Mouse (Mus musculus) kidney, adult 9 months (tissue): Measurements from ENCODE around the gene Rad51d.
"Not testable (repeated sequence)": the region's sequence is repeated elsewhere in the genome, so short reads cannot be mapped to it uniquely, and the experiment has no call there.

Experiments used
- DNase-seq: peaks from one replicate; pipeline ENCODE4 v3.0.0; 2022

Rad51d gene

DNA sequence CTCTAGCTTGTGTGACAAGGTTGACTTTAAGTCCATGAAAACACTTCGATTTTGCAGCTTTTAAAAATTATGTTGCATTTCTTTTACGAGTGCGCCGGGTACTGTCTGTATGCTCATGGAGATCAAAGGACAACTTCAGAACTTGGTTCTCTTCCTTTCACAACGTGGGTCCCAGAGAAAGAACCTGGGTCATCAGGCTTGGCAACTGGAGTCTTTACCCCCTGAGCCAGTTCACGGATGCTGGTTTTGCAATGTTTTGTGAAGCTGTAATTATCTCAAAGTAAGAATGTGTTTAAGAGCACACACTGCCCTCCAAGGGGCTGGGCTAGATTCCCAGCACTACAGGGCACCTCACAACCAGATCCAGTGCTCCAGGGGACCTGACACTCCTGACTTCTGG, 36.3 kb downstream of the Rad51d start:
- DNase-seq, result no peak

DNA sequence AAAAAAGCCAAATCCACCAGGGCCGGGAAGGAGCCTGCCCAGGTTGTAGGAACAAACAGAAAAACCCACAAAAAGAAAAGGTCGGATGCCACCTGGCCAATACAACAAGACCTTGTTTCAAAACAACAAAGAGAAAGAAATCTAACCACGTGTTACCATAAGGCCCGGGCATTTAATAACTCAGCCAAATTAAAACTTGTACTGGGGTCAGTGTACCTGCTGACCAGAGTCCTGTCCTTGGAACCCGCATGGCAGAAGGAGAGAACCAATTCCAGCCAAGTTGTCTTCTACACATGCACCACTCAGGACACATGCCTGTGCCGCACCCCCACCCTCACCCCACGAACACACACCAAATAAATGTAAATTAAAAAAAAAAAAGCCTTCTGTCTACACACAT, 37.5 kb downstream of the Rad51d start:
- peak; percentile 76 for DNase-seq

DNA sequence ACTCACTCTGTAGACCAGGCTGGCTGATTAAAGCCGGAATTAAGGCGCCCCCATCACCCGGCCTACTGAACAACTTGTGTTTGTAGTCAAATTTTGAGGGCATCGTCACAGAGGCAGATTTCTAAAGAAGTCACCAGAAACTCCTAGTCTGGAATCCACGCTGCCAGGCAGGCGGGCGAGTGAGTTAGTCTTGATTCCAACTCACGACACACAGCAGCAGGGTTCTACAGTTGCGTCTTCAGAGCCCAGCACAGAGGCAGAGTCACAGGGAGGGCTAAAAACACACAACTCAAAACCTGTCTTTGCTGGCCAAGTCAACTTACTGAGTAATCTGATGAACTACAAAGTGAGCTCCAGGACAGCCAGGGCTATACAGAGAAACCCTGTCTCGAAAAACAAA, 37.9 kb downstream of the Rad51d start:
- DNase-seq, result no peak

DNA sequence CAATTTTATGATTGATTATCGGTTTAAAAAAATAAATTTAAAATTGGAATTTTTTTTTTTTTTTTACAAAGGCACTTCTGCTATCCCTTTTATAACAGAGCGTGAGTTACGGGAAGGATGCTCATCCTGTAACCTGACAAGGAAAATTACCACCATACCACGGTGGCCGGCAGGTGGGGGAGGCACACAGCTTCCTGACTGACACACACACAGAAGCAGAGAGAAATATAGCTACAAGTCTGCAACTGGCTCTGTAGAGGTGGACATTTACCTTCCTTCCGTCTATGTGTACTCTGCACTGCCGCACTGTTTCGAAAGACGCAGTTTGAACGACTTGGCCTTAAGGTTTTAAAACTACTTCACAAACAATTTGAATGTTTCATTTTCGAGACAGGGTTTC, 38.3 kb downstream of the Rad51d start:
- DNase-seq, result no peak

GRCm38 (mm10) chr11:82850259-82850658, 40.2 kb downstream of the Rad51d start:
- DNase-seq, result peak; percentile 52

GRCm38 (mm10) chr11:82847571-82848000, 42.8 kb downstream of the Rad51d start:
- DNase-seq, result no peak

DNA sequence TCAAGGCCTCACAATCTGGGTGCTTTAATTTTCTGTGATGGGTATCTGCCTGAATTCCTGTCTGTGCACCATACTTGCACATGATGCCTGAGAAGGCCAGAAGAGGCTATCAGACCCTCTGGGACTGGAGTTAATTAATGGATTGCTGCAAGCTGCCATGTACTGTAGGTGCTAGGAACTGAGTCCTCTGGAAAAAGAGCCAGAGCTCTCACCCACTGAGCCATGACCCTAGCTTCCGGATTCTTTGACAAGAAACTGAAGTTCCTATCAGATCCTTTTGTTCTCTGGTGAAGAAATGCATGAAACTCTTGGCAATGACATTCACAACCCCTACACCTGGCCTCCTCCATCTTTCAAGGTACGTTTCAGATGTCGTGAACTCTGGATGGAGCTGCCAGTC, 43.5 kb downstream of the Rad51d start:
- no peak for DNase-seq

GRCm38 (mm10) chr11:82846079-82846436, 44.4 kb downstream of the Rad51d start:
- DNase-seq, result no peak

DNA sequence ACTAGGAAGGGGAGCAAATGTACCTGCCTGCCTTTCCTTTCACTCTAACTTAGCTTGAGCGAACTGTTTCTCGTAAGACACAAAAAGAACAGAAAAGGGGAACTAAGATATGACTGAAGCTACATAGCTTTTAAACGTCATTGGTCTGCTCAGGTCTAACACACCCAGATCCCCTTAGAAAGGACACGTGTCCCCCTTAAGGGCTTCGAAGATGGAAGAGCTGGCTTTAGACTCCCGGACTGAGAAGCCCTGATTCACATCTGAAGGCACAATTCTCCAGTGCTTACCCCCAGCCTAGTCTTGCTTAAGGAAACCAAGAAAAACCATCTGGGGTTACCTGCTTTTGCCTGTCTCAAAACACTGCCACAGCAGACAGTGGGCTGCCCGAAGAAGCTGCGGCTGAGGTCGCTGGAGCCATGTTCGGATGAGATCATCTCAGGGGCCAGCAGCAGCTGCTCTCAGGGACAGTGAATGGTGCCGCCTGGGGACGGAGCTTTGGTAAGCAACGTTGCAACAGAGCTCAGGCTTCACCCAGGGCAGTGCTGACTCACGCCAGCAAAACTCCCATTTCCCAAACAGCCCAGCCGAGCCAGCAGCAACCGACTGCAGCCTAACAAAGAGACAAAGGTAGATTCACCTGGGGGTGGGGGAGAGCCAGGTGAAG, 44.9 kb downstream of the Rad51d start:
- DNase-seq, result peak; percentile 46

DNA sequence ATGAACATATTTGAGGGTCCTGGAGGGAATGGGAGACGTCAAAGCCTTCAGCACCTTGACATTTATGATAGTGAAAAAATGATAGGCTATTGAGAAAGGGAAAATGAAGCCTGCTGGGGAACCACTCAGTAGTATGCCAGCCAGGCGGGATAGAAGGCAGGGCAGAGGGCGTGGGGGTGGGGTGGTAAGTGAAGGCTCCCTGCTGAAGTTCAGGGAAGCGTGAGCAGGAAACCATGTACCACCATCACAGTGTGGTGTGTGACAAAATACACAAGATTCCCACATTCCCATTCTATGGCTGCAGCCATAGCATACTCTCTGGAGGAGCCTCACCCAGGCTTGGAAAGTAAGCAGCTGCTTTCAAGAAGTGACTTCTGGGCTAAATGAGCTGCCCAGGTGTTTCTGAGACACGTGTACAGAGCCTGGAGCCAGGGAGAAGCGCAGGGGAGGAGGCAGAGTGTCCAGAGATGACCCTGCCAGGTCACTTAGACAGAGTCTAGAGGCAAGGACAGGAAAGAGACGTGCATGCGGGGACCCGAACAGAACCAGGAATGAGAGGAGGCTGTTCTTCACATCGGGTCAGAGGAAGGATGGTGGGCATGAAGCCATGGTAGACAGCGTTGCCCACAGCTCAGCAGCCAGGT, 45.5 kb downstream of the Rad51d start:
- no peak for DNase-seq

- DNase-seq, result no peak
Measured at GRCm38 (mm10) chr11:82838511-82838910, 51.9 kb downstream of the Rad51d start.

GRCm38 (mm10) chr11:82837848-82838247, 52.6 kb downstream of the Rad51d start:
- no peak for DNase-seq

- DNase-seq, result no peak
Measured at GRCm38 (mm10) chr11:82837192-82837591, 53.2 kb downstream of the Rad51d start.

- DNase-seq, result no peak
Measured at GRCm38 (mm10) chr11:82835616-82836432, 54.6 kb downstream of the Rad51d start.

- DNase-seq, result not testable (repeated sequence)
Measured at GRCm38 (mm10) chr11:82834359-82834758, 56.1 kb downstream of the Rad51d start.

GRCm38 (mm10) chr11:82833929-82834328, 56.5 kb downstream of the Rad51d start:
- no peak for DNase-seq

GRCm38 (mm10) chr11:82832402-82832801, 58.0 kb downstream of the Rad51d start:
- peak; percentile 84 for DNase-seq

GRCm38 (mm10) chr11:82831008-82831893, 59.2 kb downstream of the Rad51d start:
- no peak for DNase-seq

- no peak for DNase-seq
Measured at GRCm38 (mm10) chr11:82826818-82827217, 63.6 kb downstream of the Rad51d start.
